Mouse (Mus musculus) liver, adult 2 months (tissue): ENCODE measurements at regions not wholly inside any gene's neighbourhood (a gene's known extent, or its start where the extent isn't known, plus 50 kb on each side); places are given as distances from the start of the nearest gene placed in this dataset.

Experiments used
- CTCF ChIP-seq: fragments of 200-500 bp; IDR thresholded peaks from 2 replicates; pipeline ENCODE4 v1.5.1; 2011; ENCODE audit warnings: low read depth, low read length, control low read depth
- POLR2A ChIP-seq: fragments of 200-500 bp; IDR thresholded peaks from 2 replicates; pipeline ENCODE4 v1.6.1; 2011; ENCODE audit warnings: low read length, control low read depth; ENCODE audit not compliant: insufficient read depth; ENCODE audit errors: extremely low read depth

- TF ChIP-seq POLR2A (no peak), CTCF (no peak)
Observed at GRCm38 (mm10) chr13:111157921-111158638, 96.7 kb upstream of the Actbl2 start.
